Mouse (Mus musculus): ENCODE measurements around the gene Sdccag8. TPM values are rescaled to one million over a fixed set of nuclear protein-coding genes. Genes with fewer than 3 reads are reported as not detected.

Gene Sdccag8
- polyA plus RNA-seq (2014; fragmentation: Nextera tagmentation; extraction: Ambion mirVana): 17.8 and 18.7 TPM in 2 replicates

GRCm38 (mm10) chr1:176814591-176815062, at the start of gene Sdccag8:
Gene Sdccag8 (plus strand): TSS chr1:176814660.
- H3K4me3 ChIP-seq (ENCODE audit: low read depth, low read length): peak within 1 kb of the TSS; percentile 84
- no peaks in the 10 kb centered on the region for H3K27me3 ChIP-seq (replicated peaks; ENCODE audit: control insufficient read depth, insufficient read depth, low read length)
- 0% methylated on average over 25 of the region's 25 CpGs for WGBS
- H3K4me2 ChIP-seq (ENCODE audit: low read length): peak within 1 kb of the TSS; percentile 68
- peak within 1 kb of the TSS; percentile 82 for H3K9ac ChIP-seq (ENCODE audit: low read length)
- ATAC-seq (replicated peaks; ENCODE audit: low FRiP score, low TSS enrichment, low read depth): peak; percentile 94
- H3K9me3 ChIP-seq (ENCODE audit: control insufficient read depth, low read length): no peaks in the 10 kb centered on the region
- H3K36me3 ChIP-seq (ENCODE audit: control insufficient read depth, insufficient read depth, low read length): no peaks in the 10 kb centered on the region
- peak within 1 kb of the TSS; percentile 94 for H3K27ac ChIP-seq (ENCODE audit: low read depth)
- peaks cover 15% of the 10 kb centered on the region; the same call in 1 of the 2 replicates for H3K4me1 ChIP-seq (replicated peaks; ENCODE audit: control insufficient read depth, insufficient read depth, low read length)
- no peak for DNase-seq (ENCODE audit: low spot score)

DNA sequence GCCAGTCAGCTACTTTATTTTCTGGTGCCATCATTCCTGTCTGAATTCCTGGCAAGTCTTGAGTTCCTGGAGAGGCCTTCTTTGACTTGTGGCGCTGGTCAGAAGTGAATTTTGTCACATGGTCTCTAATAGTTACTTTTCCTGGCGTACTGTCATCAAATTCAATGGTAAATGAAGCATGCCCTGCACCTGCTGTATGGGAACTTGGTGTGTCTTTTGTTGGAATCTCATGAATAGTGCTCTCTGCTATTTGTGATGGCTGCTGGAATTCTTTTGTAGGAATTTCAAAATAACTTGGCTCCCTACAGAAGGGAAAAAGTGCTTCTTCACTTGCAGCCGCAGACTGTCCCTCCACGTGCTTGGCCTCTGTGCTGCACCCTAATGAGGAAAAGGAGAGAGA, 39.9 kb upstream of the Sdccag8 start:
- no peaks in the 10 kb centered on the region for H3K9me3 ChIP-seq (ENCODE audit: control insufficient read depth, low read length)

DNA sequence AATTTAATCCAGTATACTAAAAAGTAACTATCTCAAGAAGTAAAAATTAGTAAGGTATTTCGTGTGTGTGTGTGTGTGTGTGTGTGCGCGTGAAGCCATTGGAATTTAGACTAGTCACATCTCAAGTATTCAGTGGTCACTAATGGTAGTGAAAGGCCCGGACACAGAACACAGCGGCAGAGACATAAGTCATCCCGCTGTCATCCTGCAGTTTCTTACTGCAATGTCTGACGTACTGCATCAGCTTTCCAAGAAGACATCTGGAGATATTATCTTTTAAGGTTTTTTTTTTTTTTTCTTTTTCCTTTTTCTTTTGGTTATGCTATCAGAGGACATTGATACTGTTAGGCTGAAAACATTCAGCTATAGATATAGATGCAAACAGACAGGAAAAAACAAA, 25.1 kb upstream of the Sdccag8 start:
- no peaks in the 10 kb centered on the region for H3K27me3 ChIP-seq (replicated peaks; ENCODE audit: control insufficient read depth, insufficient read depth, low read length)
- ATAC-seq (replicated peaks; ENCODE audit: low FRiP score, low TSS enrichment, low read depth): no peak
- no peaks in the 10 kb centered on the region for H3K9me3 ChIP-seq (ENCODE audit: control insufficient read depth, low read length)
- DNase-seq (ENCODE audit: low spot score): no peak
- WGBS: 84% methylated on average over 7 of the region's 7 CpGs
- H3K4me3 ChIP-seq (ENCODE audit: low read depth, low read length): no peak overlapping the region
- H3K27ac ChIP-seq (ENCODE audit: low read depth): no peak overlapping the region
- no peak overlapping the region for H3K4me2 ChIP-seq (ENCODE audit: low read length)
- no peak overlapping the region for H3K9ac ChIP-seq (ENCODE audit: low read length)
- H3K36me3 ChIP-seq (ENCODE audit: control insufficient read depth, insufficient read depth, low read length): peaks cover 34% of the 10 kb centered on the region
- no peaks in the 10 kb centered on the region for H3K4me1 ChIP-seq (replicated peaks; ENCODE audit: control insufficient read depth, insufficient read depth, low read length)

More for the DNA sequence above, 39.9 kb upstream of the Sdccag8 start:
- H3K4me2 ChIP-seq (ENCODE audit: low read length): no peak overlapping the region
- H3K27ac ChIP-seq (ENCODE audit: low read depth): no peak overlapping the region
- H3K4me3 ChIP-seq (ENCODE audit: low read depth, low read length): no peak overlapping the region
- ATAC-seq (replicated peaks; ENCODE audit: low FRiP score, low TSS enrichment, low read depth) (no peak), DNase-seq (ENCODE audit: low spot score) (no peak)
- H3K36me3 ChIP-seq (ENCODE audit: control insufficient read depth, insufficient read depth, low read length): peaks cover 42% of the 10 kb centered on the region
- no peaks in the 10 kb centered on the region for H3K27me3 ChIP-seq (replicated peaks; ENCODE audit: control insufficient read depth, insufficient read depth, low read length)
- H3K9ac ChIP-seq (ENCODE audit: low read length): no peak overlapping the region
- WGBS: 93% methylated on average over 4 of the region's 4 CpGs
- H3K4me1 ChIP-seq (replicated peaks; ENCODE audit: control insufficient read depth, insufficient read depth, low read length): no peaks in the 10 kb centered on the region

DNA sequence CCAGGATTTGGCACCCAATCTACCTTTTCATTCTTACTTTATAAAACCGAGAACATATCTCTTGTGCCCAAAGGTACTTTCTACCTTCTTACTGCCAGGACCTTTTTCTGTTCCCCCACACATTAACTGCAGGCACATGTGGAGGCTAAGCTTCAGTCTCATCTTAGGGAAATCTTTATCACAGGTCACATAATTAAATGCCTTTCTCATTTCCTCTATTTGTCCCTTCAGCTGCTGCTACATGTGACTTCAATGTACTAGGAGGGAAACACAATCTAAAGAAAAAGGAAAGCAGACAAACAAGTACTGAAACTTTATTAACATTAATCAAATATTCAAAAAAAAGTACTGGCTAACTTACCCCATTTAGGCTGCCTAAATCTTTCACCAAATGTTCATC, 22.3 kb upstream of the Sdccag8 start:
- Histone ChIP-seq H3K4me2 (ENCODE audit: low read length) (no peak overlapping the region), H3K27ac (ENCODE audit: low read depth) (no peak overlapping the region), H3K9me3 (ENCODE audit: control insufficient read depth, low read length) (no peaks in the 10 kb centered on the region), H3K36me3 (ENCODE audit: control insufficient read depth, insufficient read depth, low read length) (peaks cover 28% of the 10 kb centered on the region), H3K4me1 (replicated peaks; ENCODE audit: control insufficient read depth, insufficient read depth, low read length) (no peaks in the 10 kb centered on the region), H3K4me3 (ENCODE audit: low read depth, low read length) (no peak overlapping the region), H3K27me3 (replicated peaks; ENCODE audit: control insufficient read depth, insufficient read depth, low read length) (no peaks in the 10 kb centered on the region), H3K9ac (ENCODE audit: low read length) (no peak overlapping the region)
- DNase-seq (ENCODE audit: low spot score) (no peak), ATAC-seq (replicated peaks; ENCODE audit: low FRiP score, low TSS enrichment, low read depth) (no peak)
- 91% methylated on average over 1 of the region's 1 CpGs for WGBS

DNA sequence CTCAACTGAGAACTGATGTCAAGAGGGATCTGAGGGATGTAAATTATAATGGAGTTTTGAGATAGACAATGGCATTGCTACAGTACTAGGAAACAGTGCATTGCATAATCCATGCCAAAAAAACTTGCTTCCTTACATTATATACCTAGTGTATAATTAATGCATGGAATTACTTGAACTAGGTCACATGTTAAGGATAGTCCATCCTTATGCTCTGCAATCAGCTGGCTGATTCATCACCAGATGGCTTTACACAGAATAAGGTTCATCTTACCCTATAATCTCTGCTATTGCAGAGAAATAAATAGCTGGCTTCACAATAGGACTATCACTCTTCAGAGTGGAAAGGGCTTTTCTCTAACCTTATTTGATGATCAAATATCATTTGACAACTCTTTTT, 15.8 kb upstream of the Sdccag8 start:
- Histone ChIP-seq H3K4me2 (ENCODE audit: low read length) (no peak overlapping the region), H3K9ac (ENCODE audit: low read length) (no peak overlapping the region), H3K27ac (ENCODE audit: low read depth) (no peak overlapping the region), H3K4me1 (replicated peaks; ENCODE audit: control insufficient read depth, insufficient read depth, low read length) (peaks cover 4% of the 10 kb centered on the region; the same call in 1 of the 2 replicates), H3K27me3 (replicated peaks; ENCODE audit: control insufficient read depth, insufficient read depth, low read length) (no peaks in the 10 kb centered on the region), H3K9me3 (ENCODE audit: control insufficient read depth, low read length) (no peaks in the 10 kb centered on the region), H3K4me3 (ENCODE audit: low read depth, low read length) (no peak overlapping the region), H3K36me3 (ENCODE audit: control insufficient read depth, insufficient read depth, low read length) (no peaks in the 10 kb centered on the region; the same call in 1 of the 2 replicates)
- DNase-seq (ENCODE audit: low spot score) (no peak), ATAC-seq (replicated peaks; ENCODE audit: low FRiP score, low TSS enrichment, low read depth) (no peak)

- H3K27ac ChIP-seq (ENCODE audit: low read depth): no peak overlapping the region; the same call in 1 of the 2 replicates
- no peaks in the 10 kb centered on the region for H3K9me3 ChIP-seq (ENCODE audit: control insufficient read depth, low read length)
- H3K9ac ChIP-seq (ENCODE audit: low read length): no peak overlapping the region
- H3K36me3 ChIP-seq (ENCODE audit: control insufficient read depth, insufficient read depth, low read length): no peaks in the 10 kb centered on the region; the same call in 1 of the 2 replicates
- 7% methylated on average over 2 of the region's 2 CpGs for WGBS
- ATAC-seq (replicated peaks; ENCODE audit: low FRiP score, low TSS enrichment, low read depth): no peak; the same call in 1 of the 2 replicates
- peaks cover 4% of the 10 kb centered on the region; the same call in 1 of the 2 replicates for H3K4me1 ChIP-seq (replicated peaks; ENCODE audit: control insufficient read depth, insufficient read depth, low read length)
- peak overlapping the region; percentile 20; the same call in 1 of the 2 replicates for H3K4me2 ChIP-seq (ENCODE audit: low read length)
- H3K4me3 ChIP-seq (ENCODE audit: low read depth, low read length): no peak overlapping the region
- DNase-seq (ENCODE audit: low spot score): peak; percentile 80
- no peaks in the 10 kb centered on the region for H3K27me3 ChIP-seq (replicated peaks; ENCODE audit: control insufficient read depth, insufficient read depth, low read length)
Measured at GRCm38 (mm10) chr1:176800728-176801365, 13.6 kb upstream of the Sdccag8 start.

GRCm38 (mm10) chr1:176810161-176810560, 4.3 kb upstream of the Sdccag8 start:
- Histone ChIP-seq H3K36me3 (ENCODE audit: control insufficient read depth, insufficient read depth, low read length) (no peaks in the 10 kb centered on the region), H3K9ac (ENCODE audit: low read length) (no peak overlapping the region), H3K4me2 (ENCODE audit: low read length) (no peak overlapping the region), H3K27ac (ENCODE audit: low read depth) (no peak overlapping the region), H3K9me3 (ENCODE audit: control insufficient read depth, low read length) (no peaks in the 10 kb centered on the region), H3K4me1 (replicated peaks; ENCODE audit: control insufficient read depth, insufficient read depth, low read length) (peaks cover 6% of the 10 kb centered on the region), H3K4me3 (ENCODE audit: low read depth, low read length) (no peak overlapping the region), H3K27me3 (replicated peaks; ENCODE audit: control insufficient read depth, insufficient read depth, low read length) (no peaks in the 10 kb centered on the region)
- ATAC-seq (replicated peaks; ENCODE audit: low FRiP score, low TSS enrichment, low read depth) (no peak), DNase-seq (ENCODE audit: low spot score) (no peak)

- Histone ChIP-seq H3K4me3 (ENCODE audit: low read depth, low read length) (peak overlapping the region; percentile 84), H3K36me3 (ENCODE audit: control insufficient read depth, insufficient read depth, low read length) (no peaks in the 10 kb centered on the region), H3K27ac (ENCODE audit: low read depth) (no peak overlapping the region), H3K4me2 (ENCODE audit: low read length) (peak overlapping the region; percentile 68), H3K4me1 (replicated peaks; ENCODE audit: control insufficient read depth, insufficient read depth, low read length) (peaks cover 6% of the 10 kb centered on the region), H3K27me3 (replicated peaks; ENCODE audit: control insufficient read depth, insufficient read depth, low read length) (no peaks in the 10 kb centered on the region), H3K9ac (ENCODE audit: low read length) (no peak overlapping the region), H3K9me3 (ENCODE audit: control insufficient read depth, low read length) (no peaks in the 10 kb centered on the region)
- WGBS: 80% methylated on average over 3 of the region's 3 CpGs
- DNase-seq (ENCODE audit: low spot score): no peak
- ATAC-seq (replicated peaks; ENCODE audit: low FRiP score, low TSS enrichment, low read depth): no peak
Measured at GRCm38 (mm10) chr1:176811892-176812291, 2.6 kb upstream of the Sdccag8 start.
